Mouse (Mus musculus): ENCODE data around the gene Me1.

Me1 gene

GRCm38 (mm10) chr9:86560543-86560942 is 135.2 kb downstream of the Me1 start:
- in situ Hi-C loops (cut with MboI; ENCODE audit: low sequenced_read_pairs), result no loop called here

- in situ Hi-C loops (cut with MboI; ENCODE audit: low sequenced_read_pairs), result no loop called here
Observed at GRCm38 (mm10) chr9:86554641-86555040, 141.1 kb downstream of the Me1 start.

- in situ Hi-C loops (cut with MboI; ENCODE audit: low sequenced_read_pairs), result no loop called here
Observed at GRCm38 (mm10) chr9:86553886-86554285, 141.9 kb downstream of the Me1 start.

GRCm38 (mm10) chr9:86550717-86551116 is 145.0 kb downstream of the Me1 start:
- in situ Hi-C loops (cut with MboI; ENCODE audit: low sequenced_read_pairs), result no loop called here

- in situ Hi-C loops (cut with MboI; ENCODE audit: low sequenced_read_pairs), result no loop called here
Observed at GRCm38 (mm10) chr9:86549637-86550162, 146.1 kb downstream of the Me1 start.

GRCm38 (mm10) chr9:86544559-86544958 is 151.2 kb downstream of the Me1 start:
- in situ Hi-C loops (cut with MboI; ENCODE audit: low sequenced_read_pairs), result no loop called here

GRCm38 (mm10) chr9:86543451-86543850 is 152.3 kb downstream of the Me1 start:
- in situ Hi-C loops (cut with MboI; ENCODE audit: low sequenced_read_pairs), result no loop called here

GRCm38 (mm10) chr9:86534071-86534470 is 161.7 kb downstream of the Me1 start:
- in situ Hi-C loops (cut with MboI; ENCODE audit: low sequenced_read_pairs), result no loop called here

All from CH12F3 (cell line).